Mouse (Mus musculus) liver, adult 2 months (tissue): ENCODE measurements around the gene Cdc37.

Source experiments
- CTCF ChIP-seq: fragments of 200-500 bp; IDR thresholded peaks from 2 replicates; pipeline ENCODE4 v1.5.1; 2011; ENCODE audit warnings: low read depth, low read length, control low read depth
- POLR2A ChIP-seq: fragments of 200-500 bp; IDR thresholded peaks from 2 replicates; pipeline ENCODE4 v1.6.1; 2011; ENCODE audit warnings: low read length, control low read depth; ENCODE audit not compliant: insufficient read depth; ENCODE audit errors: extremely low read depth

DNA sequence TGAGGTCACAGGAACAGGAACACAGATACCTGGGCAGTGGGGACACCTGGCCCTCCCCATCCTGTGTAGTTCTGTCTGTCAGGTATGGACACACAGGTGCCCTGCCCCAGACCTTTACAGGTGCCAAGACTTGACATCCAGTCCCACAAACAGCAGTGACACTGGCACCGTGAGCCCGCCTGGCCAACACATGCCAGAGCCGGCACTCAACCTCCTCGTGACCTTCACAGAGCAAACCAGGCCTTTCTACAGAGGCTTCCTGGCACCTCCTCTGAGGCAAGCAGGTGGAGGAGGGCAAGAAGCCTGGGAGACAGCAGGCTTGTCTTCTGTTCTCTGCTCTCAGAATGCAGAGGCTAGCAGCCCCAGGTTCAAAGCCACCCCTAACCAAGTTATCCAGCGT lies 35.7 kb upstream of the Cdc37 start:
- TF ChIP-seq POLR2A, result no peak
- TF ChIP-seq CTCF, result no peak
